Mouse (Mus musculus) yolk sac, embryonic 10.5 days (tissue): ENCODE results near the gene Mfsd12.

Experiments used
- DNase-seq: peaks from one replicate; pipeline ENCODE4 v3.0.0-alpha.2; 2017; ENCODE audit warnings: low spot score

Mfsd12 gene

GRCm38 (mm10) chr10:81383802-81384604 lies 26.7 kb downstream of the Mfsd12 start, which contains the start of the genes Dohh and Gm48551:
Gene Dohh (plus strand): TSS chr10:81384428.
Gene Gm48551 (plus strand): TSS chr10:81384466.
- peak; percentile 97 for DNase-seq

- no peak for DNase-seq
Measured at GRCm38 (mm10) chr10:81384605-81384982, 27.3 kb downstream of the Mfsd12 start.

- DNase-seq = no peak
Measured at GRCm38 (mm10) chr10:81385603-81386306, 28.5 kb downstream of the Mfsd12 start.

GRCm38 (mm10) chr10:81387716-81388115 lies 30.4 kb downstream of the Mfsd12 start:
- DNase-seq = no peak

GRCm38 (mm10) chr10:81388505-81389055 lies 31.3 kb downstream of the Mfsd12 start, which contains the start of gene Gm48552:
Gene Gm48552 (plus strand): TSS chr10:81389005.
- DNase-seq = peak; percentile 71

GRCm38 (mm10) chr10:81389373-81389772 lies 32.1 kb downstream of the Mfsd12 start:
- no peak for DNase-seq

GRCm38 (mm10) chr10:81389801-81390677 lies 32.7 kb downstream of the Mfsd12 start:
- DNase-seq = no peak

GRCm38 (mm10) chr10:81390678-81390965 lies 33.3 kb downstream of the Mfsd12 start:
- DNase-seq = no peak

GRCm38 (mm10) chr10:81392270-81392669 lies 35.0 kb downstream of the Mfsd12 start:
- no peak for DNase-seq

- no peak for DNase-seq
Measured at GRCm38 (mm10) chr10:81392781-81393185, 35.5 kb downstream of the Mfsd12 start, which contains the start of gene Smim24. Gene Smim24 (plus strand): TSS chr10:81393051.

- DNase-seq = peak; percentile 66
Measured at GRCm38 (mm10) chr10:81393456-81394063, 36.3 kb downstream of the Mfsd12 start.

- DNase-seq = no peak
Measured at GRCm38 (mm10) chr10:81395127-81395526, 37.8 kb downstream of the Mfsd12 start.

GRCm38 (mm10) chr10:81395865-81396264 lies 38.6 kb downstream of the Mfsd12 start:
- no peak for DNase-seq

GRCm38 (mm10) chr10:81396749-81397148 lies 39.5 kb downstream of the Mfsd12 start:
- DNase-seq = no peak

- DNase-seq = no peak
Measured at GRCm38 (mm10) chr10:81399296-81399695, 42.0 kb downstream of the Mfsd12 start.

- no peak for DNase-seq
Measured at GRCm38 (mm10) chr10:81399798-81400308, 42.6 kb downstream of the Mfsd12 start.

GRCm38 (mm10) chr10:81400371-81401204 lies 43.3 kb downstream of the Mfsd12 start:
- no peak for DNase-seq

- no peak for DNase-seq
Measured at GRCm38 (mm10) chr10:81401205-81401520, 43.9 kb downstream of the Mfsd12 start.

GRCm38 (mm10) chr10:81401521-81402226 lies 44.4 kb downstream of the Mfsd12 start:
- peak; percentile 75 for DNase-seq

- no peak for DNase-seq
Measured at GRCm38 (mm10) chr10:81402227-81402765, 45.0 kb downstream of the Mfsd12 start.
